Mouse (Mus musculus) forebrain, postnatal 0 days (tissue): ENCODE results near the gene Wnt7a. TPM values are rescaled to one million over a fixed set of nuclear protein-coding genes. Genes with fewer than 3 reads are reported as not detected.
A peak's percentile ranks its signal among the peaks of the same experiment; 100 is the strongest.

Experiments used
- ATAC-seq: fragments of 200-750 bp; cut with Nextera tagmentation; 2 replicates; pipeline ENCODE4 v1.8.0; 2017; ENCODE audit warnings: mild to moderate bottlenecking, moderate library complexity
- DNase-seq: peaks from one replicate; pipeline ENCODE4 v3.0.0-alpha.2; 2015
- H3K27ac ChIP-seq: fragments of 300-500 bp; sonication (generic); 2 replicates; pipeline ENCODE4 v1.5.1; 2014; ENCODE audit warnings: low read depth, mild to moderate bottlenecking, antibody characterized with exemption, low read length, moderate library complexity, mixed read lengths
- H3K27me3 ChIP-seq: fragments of 300-500 bp; sonication (generic); 2 replicates; pipeline ENCODE4 v1.6.1; 2014; ENCODE audit warnings: mild to moderate bottlenecking, low read length, mixed read lengths; ENCODE audit not compliant: insufficient read depth
- H3K36me3 ChIP-seq: fragments of 300-500 bp; sonication (generic); 2 replicates; pipeline ENCODE4 v1.6.1; 2014; ENCODE audit warnings: mild to moderate bottlenecking, moderate library complexity; ENCODE audit not compliant: insufficient read depth
- H3K4me1 ChIP-seq: fragments of 300-500 bp; sonication (generic); 2 replicates; pipeline ENCODE4 v1.6.1; 2014; ENCODE audit warnings: antibody characterized with exemption; ENCODE audit not compliant: insufficient read depth
- H3K4me2 ChIP-seq: fragments of 300-500 bp; sonication (generic); 2 replicates; pipeline ENCODE4 v1.6.1; 2014; ENCODE audit warnings: low read depth, mild to moderate bottlenecking, moderate library complexity
- H3K4me3 ChIP-seq: fragments of 300-500 bp; sonication (generic); 2 replicates; pipeline ENCODE4 v1.5.1; 2014; ENCODE audit warnings: low read depth, low read length, mixed read lengths
- H3K9ac ChIP-seq: fragments of 300-500 bp; sonication (generic); 2 replicates; pipeline ENCODE4 v1.6.1; 2014; ENCODE audit warnings: mild to moderate bottlenecking
- H3K9me3 ChIP-seq: fragments of 300-500 bp; sonication (generic); 2 replicates; pipeline ENCODE4 v1.6.1; 2016; ENCODE audit warnings: low read length
- CTCF ChIP-seq: sonication (generic); IDR thresholded peaks from 2 replicates; pipeline ENCODE4 v1.5.1; 2016; ENCODE audit warnings: antibody characterized with exemption, control low read depth, low read depth
- WGBS: fragments of 180-500 bp; shearing (Covaris S2); extraction: QIAGEN DNeasy Blood & Tissue Kit; methylation state at CpG from one replicate; pipeline ENCODE4 v1.1.7; 2014; 5-methylcytosine and 5-hydroxymethylcytosine counted together
- polyA plus RNA-seq: library from polyadenylated mRNA; unstranded; fragments of >200 nt; fragmentation: Nextera tagmentation; extraction: Ambion mirVana; gene quantifications from 2 replicates; pipeline ENCODE4 v1.2.1, GENCODE M21; 2015
- total RNA-seq: library from RNA; depleted of rRNA; stranded (reverse); fragments of >200 nt; gene quantifications from 2 replicates; pipeline ENCODE4 v1.2.3, GENCODE M21; 2014; rRNA removed

Gene Wnt7a
- total and polyA plus RNA-seq, 2 experiments from 2014 or later = 14.1 to 20.5 TPM

- no peak overlapping the region for H3K4me2 ChIP-seq
- DNase-seq (peak; percentile 68), ATAC-seq (peak; percentile 95)
- peak; percentile 21; the same call in 1 of the 2 replicates for TF ChIP-seq CTCF
- whole genome bisulfite sequencing = 54% methylated on average over 9 of the region's 9 CpGs
- no peaks in the 10 kb centered on the region for H3K9me3 ChIP-seq
- no peak overlapping the region for H3K4me3 ChIP-seq
- peak overlapping the region; percentile 78 for H3K27ac ChIP-seq
- peaks cover 9% of the 10 kb centered on the region for H3K4me1 ChIP-seq
- no peaks in the 10 kb centered on the region for H3K36me3 ChIP-seq
- H3K9ac ChIP-seq = no peak overlapping the region
- H3K27me3 ChIP-seq = no peaks in the 10 kb centered on the region
Observed at GRCm38 (mm10) chr6:91322001-91322772, 89.0 kb downstream of the Wnt7a start.

Other genes with a start within 250 kb of the Wnt7a start
- gene Fbln2, start 198.9 kb downstream of the Wnt7a start, total RNA-seq = 26.7 and 41.1 TPM in 2 replicates
- 18.6 and 19.6 TPM in 2 replicates for gene Fbln2, start 198.9 kb downstream of the Wnt7a start, polyA plus RNA-seq
- gene Chchd4, start 62.2 kb upstream of the Wnt7a start, total RNA-seq = 26.6 and 28.4 TPM in 2 replicates
- gene Chchd4, start 62.2 kb upstream of the Wnt7a start, polyA plus RNA-seq = 34.8 and 36.9 TPM in 2 replicates
- gene Tmem43, start 62.3 kb upstream of the Wnt7a start, total RNA-seq = 68.2 and 83.4 TPM in 2 replicates
- gene Tmem43, start 62.3 kb upstream of the Wnt7a start, polyA plus RNA-seq = 53.2 and 59.4 TPM in 2 replicates
- gene Xpc, start 104.5 kb upstream of the Wnt7a start, total RNA-seq = 20.4 and 39.0 TPM in 2 replicates
- gene Xpc, start 104.5 kb upstream of the Wnt7a start, polyA plus RNA-seq = 12.9 and 15.0 TPM in 2 replicates
- gene Lsm3, start 104.6 kb upstream of the Wnt7a start, total RNA-seq = 53.1 and 70.2 TPM in 2 replicates
- 188 and 253 TPM in 2 replicates for gene Lsm3, start 104.6 kb upstream of the Wnt7a start, polyA plus RNA-seq